Mouse (Mus musculus): ENCODE data around the gene Gpr55.
"Not testable (repeated sequence)": the region's sequence is repeated elsewhere in the genome, so short reads cannot be mapped to it uniquely, and the experiment has no call there.

DNA sequence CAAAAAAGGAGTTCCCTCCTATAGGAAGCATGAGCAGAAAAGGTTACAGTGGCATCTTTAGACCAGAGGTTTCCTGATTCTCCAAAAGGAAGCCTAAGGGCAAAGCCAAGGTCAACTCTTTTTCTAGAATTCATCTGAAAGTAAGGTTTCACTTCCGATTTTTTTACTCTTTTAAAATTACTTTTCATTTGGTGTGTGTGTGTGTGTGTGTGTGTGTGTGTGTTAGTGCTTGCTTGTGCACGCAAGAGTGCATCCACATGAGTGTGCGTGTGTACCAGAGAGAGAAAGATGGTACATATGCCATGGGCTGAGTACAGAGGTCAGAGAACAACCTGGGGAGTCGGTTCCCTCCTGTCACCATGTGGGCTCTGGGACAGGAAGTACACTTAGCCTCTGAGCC is 28.1 kb upstream of the Gpr55 start:
- TF ChIP-seq CTCF (IDR thresholded peaks at IDR 0.05; ENCODE audit: extremely low read depth, insufficient read depth, insufficient read length, insufficient replicate concordance); POLR2A (IDR thresholded peaks at IDR 0.05; ENCODE audit: low read depth, low read length): not testable (repeated sequence)

All from spleen, adult 2 months (tissue).